Mouse (Mus musculus): ENCODE measurements at regions not wholly inside any gene's neighbourhood (a gene's known extent, or its start where the extent isn't known, plus 50 kb on each side); places are given as distances from the start of the nearest gene placed in this dataset.

- TF ChIP-seq CTCF (IDR thresholded peaks at IDR 0.05; ENCODE audit: control insufficient read depth, insufficient read depth, insufficient replicate concordance, low read depth, low read length) (peak; percentile 39; the same call in 1 of the 2 replicates), POLR2A (IDR thresholded peaks at IDR 0.05; ENCODE audit: control insufficient read depth, low read depth, low read length) (no peak)
These were observed 123.6 kb upstream of the Smyd2 start for GRCm38 (mm10) chr1:190045797-190046196.
